Mouse (Mus musculus) skeletal muscle tissue, adult 2 months (tissue): Measurements from ENCODE around the gene Chek2.
"Not testable (repeated sequence)": the region's sequence is repeated elsewhere in the genome, so short reads cannot be mapped to it uniquely, and the experiment has no call there.

ENCODE experiments used
- DNase-seq: peaks from one replicate; pipeline ENCODE4 v3.0.0-alpha.2; 2012; ENCODE audit warnings: low read depth, low spot score

Chek2 gene

DNA sequence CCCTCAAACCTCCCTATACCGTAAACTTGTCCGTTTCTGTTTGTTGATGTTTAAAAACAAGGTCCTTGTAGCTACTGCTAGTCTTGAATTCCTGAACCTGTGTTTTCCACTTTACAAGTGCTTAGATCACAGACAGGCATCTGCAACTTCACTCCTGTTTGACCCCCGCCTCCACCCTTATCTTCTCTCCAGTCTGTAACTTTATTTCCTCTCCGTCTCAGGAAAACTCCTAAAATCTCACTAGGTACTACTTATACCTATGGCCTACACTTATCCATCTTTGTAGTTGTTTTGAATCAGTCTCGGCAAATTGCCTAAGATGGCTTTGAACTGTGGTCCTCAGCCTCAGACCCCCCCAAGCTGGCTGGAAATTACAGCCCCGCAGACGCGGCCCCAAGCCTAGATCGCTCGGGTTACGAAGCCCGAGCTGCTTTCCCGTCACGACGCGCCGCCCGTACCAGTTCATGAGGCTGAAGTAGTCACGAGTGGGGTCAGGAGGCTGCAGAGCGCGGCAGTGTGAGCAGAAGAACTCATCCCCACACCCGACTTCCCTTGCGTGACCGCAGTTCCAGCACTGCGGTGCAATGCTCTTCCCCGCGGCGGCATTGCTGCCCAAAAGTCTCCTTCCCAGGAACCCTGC is 621 bp upstream of the Chek2 start:
- no peak for DNase-seq

- DNase-seq = no peak
These were observed 686 bp downstream of the Chek2 start for GRCm38 (mm10) chr5:110840465-110840864.

GRCm38 (mm10) chr5:110841046-110841862 is 1.5 kb downstream of the Chek2 start:
- no peak for DNase-seq

DNA sequence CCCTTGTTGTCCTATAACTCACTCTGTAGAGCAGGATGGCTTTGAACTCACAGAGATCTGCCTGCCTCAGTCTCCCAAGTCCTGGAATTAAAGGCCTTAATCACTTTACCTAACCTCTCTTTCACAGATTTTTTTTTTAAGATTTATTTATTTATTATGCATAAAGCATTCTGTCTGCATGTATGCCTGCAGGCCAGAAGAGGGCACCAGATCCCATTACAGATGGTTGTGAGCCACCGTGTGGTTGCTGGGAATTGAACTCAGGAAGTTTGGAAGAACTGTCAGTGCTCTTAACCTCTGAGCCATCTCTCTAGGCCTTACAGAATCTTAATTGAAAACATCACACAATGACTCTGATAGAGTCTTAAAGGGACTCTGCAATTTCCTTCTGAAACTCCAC is 13.2 kb downstream of the Chek2 start:
- DNase-seq = no peak

DNA sequence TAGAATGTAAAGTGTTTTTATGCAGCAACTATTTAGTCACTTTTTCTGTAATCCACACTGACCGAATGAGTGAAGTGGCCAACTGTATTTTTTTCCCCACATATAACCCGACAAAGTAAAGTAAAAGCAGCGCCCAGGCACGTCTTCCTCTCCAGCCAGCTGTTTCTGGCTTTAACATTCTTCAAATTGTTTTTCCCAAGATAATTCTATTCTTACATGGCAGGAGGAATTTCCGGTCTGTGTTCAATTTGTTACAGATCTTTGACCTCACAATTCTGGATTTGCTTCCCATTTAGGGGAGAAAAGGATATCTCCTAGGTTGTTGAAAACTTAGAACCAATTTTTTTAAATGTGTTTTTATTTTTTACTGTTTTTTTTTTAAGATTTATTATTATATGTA is 17.3 kb downstream of the Chek2 start:
- no peak for DNase-seq

GRCm38 (mm10) chr5:110859013-110859650 is 19.4 kb downstream of the Chek2 start:
- peak; percentile 66 for DNase-seq

DNA sequence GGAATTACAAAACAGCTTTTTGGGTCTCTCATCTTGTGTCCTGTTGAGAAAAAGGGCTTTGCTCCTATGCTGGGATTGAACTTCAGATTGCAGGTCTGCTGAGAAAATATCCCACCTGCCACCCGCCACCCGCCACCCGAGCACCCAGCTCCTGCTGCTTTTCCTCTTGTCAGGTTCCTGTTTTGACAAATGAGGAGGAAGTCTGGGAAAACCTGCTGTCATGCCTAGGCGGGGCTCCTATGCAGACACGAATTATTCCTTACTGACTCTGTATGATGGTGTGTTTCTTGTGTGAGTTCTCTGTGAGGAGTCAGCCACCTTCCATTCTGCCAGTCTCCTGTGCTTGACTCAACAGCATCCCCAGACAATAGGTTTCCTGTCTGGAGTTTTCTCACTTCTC is 20.7 kb downstream of the Chek2 start:
- DNase-seq = no peak

DNA sequence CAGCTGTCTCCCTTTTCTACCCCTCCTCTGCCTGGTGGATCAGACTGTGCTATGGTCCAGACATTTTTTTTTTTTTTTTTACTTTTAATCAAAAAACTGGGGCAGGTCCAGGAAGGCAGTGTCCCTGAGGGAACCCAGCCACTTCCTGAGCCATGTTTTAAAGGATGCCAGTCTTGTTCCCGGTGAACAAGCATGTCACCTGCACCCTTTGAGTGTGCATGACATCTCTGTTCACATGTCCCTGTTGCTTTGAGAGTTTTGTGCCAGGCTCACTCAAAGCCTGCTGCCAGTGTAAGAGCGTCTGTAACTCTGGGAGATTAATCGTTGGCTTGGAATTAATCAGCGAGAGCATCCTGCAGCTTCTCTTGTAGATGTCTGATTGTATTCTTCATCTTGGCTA is 28.7 kb downstream of the Chek2 start:
- DNase-seq = no peak

- no peak for DNase-seq
These were observed 29.5 kb downstream of the Chek2 start for GRCm38 (mm10) chr5:110869242-110869669.

DNA sequence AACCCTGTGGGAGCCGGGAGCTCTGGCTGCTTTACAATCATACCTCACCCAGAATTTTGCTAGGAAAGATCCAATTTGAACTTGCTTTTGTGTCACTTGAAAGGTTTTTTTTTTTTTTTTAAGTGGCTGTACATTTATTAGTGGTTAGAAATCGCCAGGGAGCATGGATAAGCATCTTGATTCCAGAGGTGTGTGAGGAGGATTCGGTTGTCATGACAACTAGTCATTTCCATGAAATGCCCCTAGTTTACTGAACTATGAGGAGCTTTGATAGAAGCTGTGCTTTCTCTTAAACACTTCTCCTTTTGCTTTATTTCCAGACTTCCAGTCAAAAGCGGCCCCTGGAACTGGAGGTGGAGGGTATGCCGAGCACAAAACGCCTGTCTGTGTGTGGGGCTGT is 33.4 kb downstream of the Chek2 start:
- DNase-seq = no peak

GRCm38 (mm10) chr5:110874711-110875110 is 34.9 kb downstream of the Chek2 start:
- DNase-seq = no peak

- DNase-seq = no peak
These were observed 35.5 kb downstream of the Chek2 start for GRCm38 (mm10) chr5:110875286-110875685.

- no peak for DNase-seq
These were observed 38.1 kb downstream of the Chek2 start for GRCm38 (mm10) chr5:110877666-110878505.

DNA sequence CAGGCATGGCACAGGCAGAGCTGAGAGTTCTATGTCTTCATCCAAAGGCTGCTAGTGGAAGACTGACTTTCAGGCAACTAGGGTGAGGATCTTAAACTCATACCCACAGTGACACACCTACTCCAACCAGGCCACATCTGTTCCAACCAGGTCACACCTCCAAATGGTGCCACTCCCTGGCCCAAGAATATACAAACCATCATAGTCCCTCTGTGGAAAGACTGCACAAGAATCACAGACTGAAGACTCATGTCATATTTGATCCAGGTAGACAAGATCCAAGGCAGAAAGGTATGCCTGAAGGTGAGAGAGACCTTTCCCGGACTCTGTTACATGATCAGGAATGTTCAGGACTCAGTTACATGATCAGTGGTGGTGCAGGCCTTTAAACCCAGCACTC is 38.7 kb downstream of the Chek2 start:
- not testable (repeated sequence) for DNase-seq

GRCm38 (mm10) chr5:110879042-110879441 is 39.3 kb downstream of the Chek2 start:
- no peak for DNase-seq

DNA sequence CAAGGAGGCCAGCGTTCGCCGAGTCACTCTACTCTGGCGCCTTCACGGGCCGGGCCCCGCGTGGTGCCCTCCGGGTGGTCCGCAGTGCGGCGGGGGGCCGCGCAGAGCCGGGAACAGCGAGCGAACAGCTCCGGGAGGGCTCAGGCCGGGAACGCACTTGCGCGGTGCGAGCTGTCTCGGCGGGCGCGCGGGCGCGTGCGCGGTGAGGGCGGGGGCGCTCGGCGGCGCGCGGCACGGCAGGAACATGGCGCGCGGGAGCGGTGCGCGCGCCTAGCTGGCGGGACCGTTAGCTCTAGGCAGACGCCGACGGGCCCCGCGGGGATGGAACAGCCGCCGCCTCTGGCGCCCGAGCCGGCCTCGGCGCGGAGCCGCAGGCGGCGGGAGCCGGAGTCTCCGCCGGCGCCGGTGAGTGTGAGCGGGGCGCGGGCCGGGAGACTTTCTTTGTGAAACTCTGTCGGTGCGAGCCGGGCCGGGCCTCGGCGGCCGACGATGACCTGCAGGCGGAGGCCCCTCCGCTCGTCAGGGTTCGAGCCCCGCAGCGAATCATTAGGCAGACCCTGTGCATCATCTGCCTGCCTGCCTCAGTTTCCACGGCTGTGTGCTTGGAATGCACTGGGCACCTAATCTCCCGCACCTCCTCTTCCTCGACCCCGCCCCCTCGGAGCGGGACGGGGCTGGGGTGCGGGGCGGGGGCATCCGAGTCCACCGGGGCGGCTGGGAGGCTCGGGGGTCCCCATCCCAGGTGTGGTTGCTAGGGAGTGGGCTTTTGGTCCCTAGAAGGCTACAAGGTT is 40.0 kb downstream of the Chek2 start, which contains the start of gene Ttc28:
Ttc28 (plus strand) TSS at position 220 of the 791 bp plus-strand sequence.
- DNase-seq = peak; percentile 61

- no peak for DNase-seq
These were observed 48.8 kb downstream of the Chek2 start for GRCm38 (mm10) chr5:110888596-110888995.

- DNase-seq = no peak
These were observed 50.2 kb downstream of the Chek2 start for GRCm38 (mm10) chr5:110889945-110890344.

- DNase-seq = no peak
These were observed 50.8 kb downstream of the Chek2 start for GRCm38 (mm10) chr5:110890561-110890960.

- DNase-seq = no peak
These were observed 57.5 kb downstream of the Chek2 start for GRCm38 (mm10) chr5:110897114-110897788.
